Mouse (Mus musculus) common myeloid progenitor, adult 5-6 weeks (primary cell): ENCODE measurements at regions not wholly inside any gene's neighbourhood (a gene's known extent, or its start where the extent isn't known, plus 50 kb on each side); places are given as distances from the start of the nearest gene placed in this dataset.

Experiments used
- ATAC-seq: replicated peaks from 2 replicates; pipeline ENCODE4 v1.8.0; 2016; ENCODE audit warnings: low read depth, mild to moderate bottlenecking, moderate TSS enrichment, inconsistent platforms; ENCODE audit not compliant: poor library complexity, severe bottlenecking

DNA sequence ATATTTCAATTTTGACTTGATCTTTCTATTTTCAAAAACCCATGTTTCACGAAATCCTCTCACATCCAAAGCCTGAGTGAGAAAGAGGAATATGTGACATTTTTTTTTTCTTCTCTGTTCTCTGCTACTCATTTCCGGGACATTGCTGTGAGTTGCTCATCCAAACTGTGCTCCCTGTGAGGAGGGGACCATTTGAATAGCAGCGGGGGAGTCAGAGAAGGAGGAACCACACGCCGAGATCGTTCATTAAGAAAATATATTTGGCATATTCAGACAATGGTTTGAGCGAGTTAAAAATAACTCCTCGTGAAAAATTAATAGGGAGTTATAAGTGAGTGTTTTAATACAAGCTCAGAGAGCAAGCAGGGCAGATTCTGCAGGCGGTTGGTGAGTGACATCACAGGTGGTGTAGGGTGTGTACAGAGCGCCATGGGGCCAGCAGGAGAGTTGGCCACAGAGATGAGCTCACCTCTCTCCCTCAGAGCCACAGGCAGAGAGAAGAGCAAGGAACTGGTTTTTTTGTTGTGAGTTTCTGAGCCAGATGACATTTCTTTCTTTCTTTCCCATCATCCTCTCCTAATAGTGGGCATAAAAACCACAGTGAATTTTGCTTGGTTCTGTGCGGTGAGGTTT lies 54.4 kb upstream of the Calcoco1 start:
- no peak for ATAC-seq

DNA sequence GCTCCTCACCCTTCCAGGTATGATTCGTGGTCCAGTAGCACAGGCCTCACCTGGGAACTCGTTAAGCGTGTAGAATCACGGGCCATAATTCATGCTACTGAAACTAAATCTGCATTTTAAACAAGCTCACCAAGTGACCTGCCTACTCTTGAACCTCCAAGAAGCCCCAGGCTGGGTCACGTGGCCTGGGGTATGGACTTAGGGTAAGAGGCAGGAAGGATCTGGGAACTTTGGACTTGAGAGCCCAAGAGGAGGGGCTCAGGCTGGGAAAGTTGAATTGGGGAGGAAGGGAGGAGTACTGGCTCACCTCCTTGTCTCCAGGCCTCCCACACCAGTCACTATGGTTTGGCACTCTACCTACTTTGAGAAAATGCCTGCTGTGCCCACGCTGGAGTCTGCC lies 58.6 kb upstream of the Calcoco1 start:
- ATAC-seq = no peak

DNA sequence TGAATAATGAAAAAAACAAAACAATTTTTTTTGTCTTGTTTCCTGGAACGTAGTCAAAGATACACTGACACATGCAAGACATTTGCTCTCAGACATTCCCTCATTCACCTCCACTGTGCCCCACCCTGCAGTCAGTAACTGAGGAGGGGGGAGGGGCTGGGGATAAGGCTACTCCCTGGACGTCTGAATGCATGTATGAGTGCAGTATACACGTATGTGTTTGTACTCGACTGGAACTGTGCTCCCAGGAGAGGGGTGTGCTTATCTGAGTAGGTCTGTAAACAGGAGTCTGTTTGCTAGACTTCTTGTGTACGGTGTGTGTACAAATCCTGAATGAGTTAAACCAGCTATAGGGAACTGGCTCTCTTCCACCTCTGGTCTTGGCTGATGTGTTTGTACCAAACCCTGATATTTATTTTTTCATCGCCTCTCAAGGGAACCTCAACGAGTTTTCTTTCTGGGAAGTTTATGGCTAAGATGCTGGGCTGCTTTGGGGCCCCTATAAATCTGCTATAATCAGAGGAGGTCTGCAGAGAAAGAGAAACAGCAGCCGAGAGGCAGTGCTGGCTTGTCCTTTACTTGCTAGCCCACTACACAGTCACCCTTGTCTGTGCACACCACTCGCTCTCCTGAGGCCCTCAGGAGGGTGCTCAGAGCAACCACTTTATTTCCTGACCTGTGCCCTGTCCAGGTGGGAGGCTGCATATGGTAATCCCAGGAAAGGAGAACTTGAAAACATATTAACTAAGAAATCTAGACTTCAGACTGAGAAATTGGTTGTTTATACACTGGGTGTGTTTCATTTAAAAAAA lies 61.2 kb upstream of the Calcoco1 start:
- no peak for ATAC-seq

DNA sequence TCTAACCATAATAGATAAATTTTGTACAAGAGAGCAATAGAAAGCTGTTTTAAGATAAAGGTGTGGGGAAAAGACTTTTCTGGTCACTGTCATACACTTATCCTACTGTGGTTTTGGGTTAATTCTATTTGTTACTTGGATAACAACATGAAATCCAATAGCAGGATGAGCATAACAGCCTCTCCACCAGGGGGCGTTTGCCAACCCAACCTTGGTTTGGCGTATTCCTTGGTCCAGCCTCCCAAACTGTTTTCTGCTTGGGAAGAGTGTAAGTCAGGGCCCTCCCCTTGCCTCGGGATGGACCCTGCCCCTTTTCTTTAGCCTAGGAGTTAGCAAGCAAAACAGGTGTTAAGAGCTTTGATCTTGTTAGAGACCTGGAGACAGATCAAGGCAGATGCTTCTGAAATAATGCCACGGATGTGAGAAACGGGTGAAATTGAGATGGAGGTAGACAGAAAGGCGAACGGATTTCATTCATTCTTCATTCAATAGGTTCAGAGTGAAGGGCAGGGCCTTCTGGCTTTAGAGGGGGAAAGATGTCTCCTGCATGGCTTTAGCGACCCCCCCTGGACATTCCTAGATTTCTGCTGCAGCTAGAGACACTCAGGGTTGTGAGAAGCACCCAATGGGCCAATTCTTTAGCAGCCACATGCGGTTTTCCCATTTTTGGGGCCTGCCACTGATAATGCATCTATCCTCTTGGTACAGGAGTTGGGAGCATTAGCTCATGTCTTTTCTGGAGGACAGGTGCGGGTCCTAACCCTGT lies 63.3 kb upstream of the Calcoco1 start:
- ATAC-seq = peak; percentile 65

DNA sequence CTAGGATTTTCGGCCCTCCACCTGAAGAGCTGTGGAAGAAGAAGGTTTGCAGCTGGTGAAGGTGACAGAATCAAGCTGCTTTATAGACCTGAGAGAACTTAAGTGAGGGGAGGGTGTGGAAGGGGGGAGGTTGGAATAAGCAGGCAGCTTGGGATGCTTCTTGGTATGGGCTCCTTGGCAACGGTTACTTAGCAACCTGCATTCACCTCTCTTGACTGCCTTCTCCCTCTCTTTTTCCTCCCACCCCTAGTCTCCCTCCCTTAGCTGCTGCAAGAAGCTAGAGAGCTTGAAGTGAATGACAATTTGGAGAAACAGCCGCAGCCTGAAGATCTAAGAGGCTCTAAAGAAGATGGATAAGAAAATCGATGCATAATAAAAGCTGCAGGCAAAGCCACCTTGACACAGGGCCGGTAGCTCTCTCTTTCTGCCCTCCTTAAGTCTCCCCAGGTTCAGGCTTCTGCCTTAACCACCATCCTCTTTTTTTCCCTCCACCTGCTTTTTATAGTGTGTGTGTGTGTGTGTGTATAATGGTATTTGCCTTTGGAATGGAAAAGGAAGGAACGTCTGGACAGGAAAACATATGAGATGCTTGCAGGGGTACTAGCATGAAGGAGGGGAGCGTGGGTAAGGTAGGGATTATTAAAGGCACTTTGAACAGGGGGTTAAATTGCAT lies 67.0 kb upstream of the Calcoco1 start:
- ATAC-seq = no peak

DNA sequence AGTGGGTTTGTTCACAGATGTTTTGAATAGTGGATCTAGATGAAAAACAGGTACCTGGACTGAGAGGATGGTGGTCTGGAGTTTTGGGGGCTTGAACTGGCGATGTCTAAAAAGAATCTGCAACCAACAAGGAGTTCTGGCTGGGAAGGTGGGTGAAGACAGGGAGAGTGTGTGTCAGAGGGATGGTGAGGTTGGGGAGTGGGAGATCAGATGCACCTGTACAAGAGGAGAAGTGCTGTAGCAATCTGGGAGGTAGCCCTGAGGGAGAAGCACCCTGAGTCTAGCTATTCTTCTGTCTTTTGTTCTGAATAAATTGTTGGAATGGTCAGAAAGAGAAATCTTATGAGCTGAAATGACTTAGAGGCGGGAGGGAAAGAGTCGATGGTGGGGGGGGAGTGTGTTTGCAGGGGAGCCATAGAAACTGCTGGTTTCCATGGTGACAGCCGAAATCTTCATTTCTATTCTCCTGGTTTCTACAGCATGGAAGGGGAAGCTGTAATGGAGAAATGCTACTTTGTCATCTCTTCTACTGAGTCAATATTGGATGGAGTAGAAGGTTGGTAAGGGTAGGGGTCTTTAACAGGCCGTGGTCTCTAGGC lies 75.1 kb upstream of the Calcoco1 start:
- no peak for ATAC-seq

DNA sequence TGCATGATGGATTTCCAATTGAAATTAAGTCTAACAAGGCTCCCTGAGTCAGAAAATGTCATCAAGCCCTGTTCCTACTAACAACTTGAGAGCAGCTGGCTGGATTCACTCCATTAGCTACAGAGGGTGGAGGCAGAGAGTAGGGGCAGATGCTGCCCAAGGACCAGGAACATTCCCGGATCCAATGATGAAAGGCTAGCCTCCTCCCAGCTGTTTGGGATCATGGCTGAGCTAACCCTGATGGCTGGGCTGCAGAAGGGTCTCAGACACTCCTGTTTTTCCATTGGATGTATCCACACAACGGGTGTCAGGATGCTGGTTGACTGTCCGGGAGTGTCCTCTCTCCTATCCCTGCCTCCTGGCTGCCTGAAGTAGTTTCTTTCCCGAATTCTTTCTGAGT lies 78.1 kb upstream of the Calcoco1 start:
- no peak for ATAC-seq

DNA sequence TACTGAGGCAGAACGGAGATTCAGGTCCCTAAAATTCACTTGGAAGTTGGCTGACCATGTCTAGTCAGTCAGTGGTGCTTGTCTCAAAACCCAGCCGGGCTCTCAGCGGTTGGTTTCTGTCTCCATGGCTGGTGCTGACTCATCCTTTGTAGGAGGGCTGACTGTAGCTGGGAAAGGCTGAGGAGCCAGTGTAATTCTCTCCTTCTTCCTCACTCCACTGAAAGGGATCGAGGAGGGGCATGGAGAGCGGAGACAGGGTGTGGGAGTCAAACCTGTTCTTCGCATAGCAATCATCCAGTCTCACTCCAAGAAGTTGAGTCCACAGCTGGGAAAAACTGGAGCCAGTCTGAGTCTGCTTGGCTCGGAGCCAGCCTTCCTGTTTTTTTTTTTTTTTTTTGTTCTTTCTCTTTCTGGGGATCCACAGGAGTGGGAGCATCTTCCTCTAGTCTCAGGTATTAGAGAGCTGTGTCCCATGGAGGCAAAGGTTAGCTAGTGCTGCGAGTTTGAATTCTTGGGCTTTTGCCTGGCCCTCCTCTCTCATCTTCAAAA lies 80.4 kb upstream of the Calcoco1 start:
- no peak for ATAC-seq

DNA sequence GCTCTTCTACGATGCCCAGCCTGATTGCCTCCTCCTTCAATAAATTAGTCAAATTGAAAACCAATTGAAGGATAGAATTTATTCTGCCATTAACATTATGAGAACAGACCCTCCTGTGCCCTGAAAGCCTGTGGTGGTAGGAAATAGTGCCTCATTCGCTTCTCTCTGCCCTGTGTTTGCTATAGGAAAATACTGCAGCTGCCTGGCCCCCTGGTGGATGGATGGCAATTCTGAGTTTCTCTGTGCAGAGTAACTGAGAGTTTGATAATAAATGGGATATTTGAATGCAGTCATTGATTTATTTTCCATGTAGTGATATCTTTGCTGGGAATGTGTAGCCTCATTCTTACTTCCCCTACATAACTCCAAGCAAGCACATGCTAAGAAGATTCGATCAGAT lies 85.4 kb upstream of the Calcoco1 start:
- no peak for ATAC-seq

DNA sequence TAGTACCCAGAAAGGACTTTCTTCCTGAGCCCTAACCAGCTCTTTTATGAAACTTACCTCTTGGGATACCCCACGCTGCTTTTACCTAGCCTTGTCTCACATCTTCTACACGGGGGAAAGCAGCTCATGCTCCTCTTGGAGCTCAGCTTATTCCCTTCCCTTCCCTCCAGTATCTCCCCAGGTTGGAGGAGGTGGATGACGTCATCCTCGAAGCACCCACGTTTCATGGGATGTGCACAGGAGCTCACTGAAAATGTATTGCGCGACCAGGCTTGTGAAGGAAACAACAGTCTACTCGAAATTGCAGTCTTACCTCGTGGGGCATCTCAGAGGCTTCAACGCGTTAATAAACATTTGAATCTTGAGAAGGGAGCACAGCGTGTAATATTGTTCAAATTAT lies 97.2 kb upstream of the Calcoco1 start:
- ATAC-seq = no peak

DNA sequence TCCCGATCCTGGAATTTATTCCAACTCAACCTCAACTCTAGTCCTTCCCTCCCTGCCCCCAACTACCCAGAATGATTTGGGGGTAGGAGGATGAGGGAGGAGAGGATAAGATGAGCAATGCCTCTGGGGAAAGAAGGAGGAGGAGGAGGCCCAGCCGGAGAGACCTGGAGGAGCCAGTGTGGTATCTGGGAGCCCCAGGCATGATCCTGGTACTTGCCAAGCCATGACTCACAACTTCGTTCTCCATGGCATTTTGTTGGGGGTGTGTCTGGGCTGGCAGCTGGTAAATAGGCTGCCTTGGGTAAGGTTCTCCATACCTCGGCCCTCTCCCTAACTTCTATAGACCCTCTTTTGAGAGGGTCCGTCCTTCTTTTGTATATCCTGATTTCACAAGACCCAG lies 81.2 kb upstream of the Hoxc13 start:
- no peak for ATAC-seq

DNA sequence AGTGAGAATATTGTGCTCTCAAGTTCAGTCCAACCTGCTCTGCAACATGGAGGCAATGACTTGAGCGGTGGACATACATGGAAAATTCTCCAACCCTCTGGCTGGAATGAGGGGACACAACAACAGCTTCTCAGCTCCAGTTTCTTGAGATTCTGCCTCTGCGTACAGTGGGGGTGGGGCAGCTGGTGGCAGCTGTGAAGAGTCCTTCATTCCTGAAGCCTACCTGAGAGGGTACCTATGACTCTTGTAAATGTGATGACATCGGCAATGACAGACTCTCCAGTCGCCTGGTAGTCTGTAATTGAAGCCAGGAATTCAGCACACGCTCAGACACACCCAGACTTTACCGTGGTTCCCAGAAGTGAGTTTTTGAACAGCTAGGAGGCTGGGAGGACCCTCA lies 58.5 kb upstream of the Hoxc13 start:
- ATAC-seq = no peak

DNA sequence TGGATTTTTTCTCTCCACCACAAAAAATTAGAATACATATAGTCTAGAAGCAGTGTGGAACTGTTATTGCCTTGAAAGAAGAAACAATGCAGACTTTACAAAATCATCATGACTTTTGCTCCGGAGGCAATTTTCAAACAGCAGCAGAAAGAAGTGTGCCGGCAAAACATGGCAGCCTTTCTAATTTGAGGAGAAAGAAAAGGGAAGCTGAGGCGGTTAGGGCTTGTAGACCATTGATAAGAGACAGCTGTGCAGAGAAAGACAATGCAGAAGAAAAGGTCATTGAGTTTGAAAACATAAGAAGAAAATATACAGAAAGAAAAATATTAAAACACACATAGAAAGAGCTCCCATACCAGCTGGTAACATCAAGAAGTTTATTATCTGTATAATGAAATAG lies 54.1 kb upstream of the Hoxc13 start:
- ATAC-seq = no peak
